Mouse (Mus musculus) C2C12 (cell line): ENCODE data around the gene Tmem206. TPM values are rescaled to one million over a fixed set of nuclear protein-coding genes. Genes with fewer than 3 reads are reported as not detected.

Source experiments
- H3K27me3 ChIP-seq: one replicate; pipeline ENCODE4 v1.6.1; 2011; ENCODE audit not compliant: control insufficient read depth, insufficient read depth, insufficient read length
- H3K36me3 ChIP-seq: one replicate; pipeline ENCODE4 v1.6.1; 2011; ENCODE audit not compliant: control insufficient read depth, insufficient read depth
- H3K4me3 ChIP-seq: one replicate; pipeline ENCODE4 v1.5.1; 2011; ENCODE audit warnings: mild to moderate bottlenecking, control low read depth; ENCODE audit not compliant: poor library complexity, insufficient read depth, severe bottlenecking
- H3K79me2 ChIP-seq: one replicate; pipeline ENCODE4 v1.6.1; 2011; ENCODE audit not compliant: control insufficient read depth, insufficient read depth
- H3K79me3 ChIP-seq: one replicate; pipeline ENCODE4 v1.6.1; 2011; ENCODE audit warnings: low read depth, control low read depth
- H3ac ChIP-seq: one replicate; pipeline ENCODE3; 2011; ENCODE audit warnings: low read depth; ENCODE audit not compliant: control insufficient read depth, insufficient read length
- CEBPB ChIP-seq: IDR thresholded peaks from one replicate; pipeline ENCODE4 v1.6.1; 2011; ENCODE audit warnings: low read depth, mild to moderate bottlenecking, control low read depth, moderate library complexity
- CTCF ChIP-seq: IDR thresholded peaks from one replicate; pipeline ENCODE4 v1.5.1; 2011; ENCODE audit not compliant: control insufficient read depth, insufficient read depth, insufficient read length
- FOSL1 ChIP-seq: IDR thresholded peaks from one replicate; pipeline ENCODE4 v1.8.0; 2011; ENCODE audit warnings: mild to moderate bottlenecking, low read length; ENCODE audit not compliant: poor library complexity, insufficient read depth, severe bottlenecking
- MAX ChIP-seq: IDR thresholded peaks from one replicate; pipeline ENCODE4 v1.6.1; 2011; ENCODE audit warnings: mild to moderate bottlenecking, control low read depth
- MYOD1 ChIP-seq: IDR thresholded peaks from one replicate; pipeline ENCODE4 v1.6.1; 2011; ENCODE audit warnings: low read depth; ENCODE audit not compliant: control insufficient read depth, insufficient read length
- MYOG ChIP-seq: IDR thresholded peaks from one replicate; pipeline ENCODE4 v1.6.1; 2011; ENCODE audit not compliant: control insufficient read depth, insufficient read length; ENCODE audit errors: extremely low read depth
- USF1 ChIP-seq: IDR thresholded peaks from one replicate; pipeline ENCODE4 v1.6.1; 2011; ENCODE audit warnings: low read depth, mild to moderate bottlenecking, control low read depth, moderate library complexity
- polyA plus RNA-seq: library from polyadenylated mRNA; unstranded; fragments of >200 nt; fragmentation: generic; extraction: Trizol; gene quantifications from one replicate; pipeline ENCODE4 v1.2.1, GENCODE M21; 2012; ENCODE audit warnings: missing spikeins

Tmem206 gene
- polyA plus RNA-seq, 1 experiment = 9.8 TPM

GRCm38 (mm10) chr1:191283110-191284040 is 42.3 kb upstream of the Tmem206 start:
- H3K27me3 ChIP-seq = no peaks in the 10 kb centered on the region
- H3K4me3 ChIP-seq = no peak overlapping the region
- H3K79me2 ChIP-seq = no peaks in the 10 kb centered on the region
- H3K79me3 ChIP-seq = no peaks in the 10 kb centered on the region
- H3K36me3 ChIP-seq = no peaks in the 10 kb centered on the region
- no peak overlapping the region for H3ac ChIP-seq
- TF ChIP-seq MYOD1 (peak; percentile 83), CTCF (no peak)

DNA sequence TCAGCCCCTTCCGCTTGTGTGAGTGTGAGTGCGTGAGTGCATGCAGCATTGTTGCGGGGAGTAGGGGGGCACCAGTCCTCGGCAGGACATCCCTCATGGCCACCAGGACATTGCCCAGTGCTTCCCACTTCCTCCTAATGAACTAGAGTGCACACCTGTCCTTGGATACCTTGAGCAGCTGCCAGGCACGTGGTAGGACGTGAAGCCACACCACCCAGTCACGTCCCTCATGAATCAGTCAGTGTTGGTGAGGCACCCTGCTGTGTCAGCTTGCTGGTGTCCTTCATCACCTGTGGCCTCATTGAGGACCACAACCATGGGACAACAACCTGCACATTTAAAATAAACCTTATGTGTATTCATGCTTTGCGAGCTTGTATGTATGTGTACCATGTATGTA is 41.2 kb upstream of the Tmem206 start:
- Histone ChIP-seq H3K36me3 (no peaks in the 10 kb centered on the region), H3ac (no peak overlapping the region), H3K79me3 (no peaks in the 10 kb centered on the region), H3K79me2 (no peaks in the 10 kb centered on the region), H3K27me3 (no peaks in the 10 kb centered on the region), H3K4me3 (no peak overlapping the region)
- TF ChIP-seq MAX (no peak), FOSL1 (no peak), MYOD1 (no peak), USF1 (no peak), MYOG (no peak), CTCF (no peak), CEBPB (no peak)

DNA sequence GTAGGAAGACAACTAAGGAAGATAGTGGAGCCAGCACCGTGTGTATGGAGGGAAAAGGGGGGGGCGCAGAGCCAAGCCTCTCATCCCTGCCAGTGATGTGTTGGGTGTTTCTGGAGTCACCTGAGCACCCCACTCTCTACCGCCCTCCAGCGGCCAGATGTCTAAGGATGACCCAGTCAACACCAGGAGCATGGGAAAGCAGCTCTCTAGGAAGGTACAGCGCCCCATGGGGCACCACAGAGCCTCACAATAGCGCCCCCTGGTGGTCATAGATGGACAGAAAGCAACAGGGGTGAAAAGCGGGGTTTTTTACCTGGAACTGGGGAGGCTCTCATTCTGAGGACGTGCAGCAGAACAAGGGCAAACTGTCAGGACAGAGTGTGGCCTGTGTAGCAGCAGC is 37.0 kb upstream of the Tmem206 start:
- TF ChIP-seq CEBPB (no peak), MYOG (no peak), CTCF (no peak), USF1 (no peak), FOSL1 (no peak), MAX (no peak)
- Histone ChIP-seq H3K27me3 (no peaks in the 10 kb centered on the region), H3K79me2 (no peaks in the 10 kb centered on the region), H3K36me3 (no peaks in the 10 kb centered on the region), H3ac (no peak overlapping the region), H3K79me3 (no peaks in the 10 kb centered on the region), H3K4me3 (no peak overlapping the region)

- Histone ChIP-seq H3K27me3 (no peaks in the 10 kb centered on the region), H3ac (no peak overlapping the region), H3K36me3 (no peaks in the 10 kb centered on the region), H3K4me3 (no peak overlapping the region), H3K79me2 (no peaks in the 10 kb centered on the region), H3K79me3 (no peaks in the 10 kb centered on the region)
- TF ChIP-seq MYOD1 (peak; percentile 51), USF1 (peak; percentile 93), CEBPB (no peak), MAX (peak; percentile 93), FOSL1 (peak; percentile 74), CTCF (no peak), MYOG (no peak)
Measured at GRCm38 (mm10) chr1:191292348-191292747, 33.4 kb upstream of the Tmem206 start.

- no peaks in the 10 kb centered on the region for H3K79me2 ChIP-seq
- H3K79me3 ChIP-seq = no peaks in the 10 kb centered on the region
- no peaks in the 10 kb centered on the region for H3K27me3 ChIP-seq
- H3K36me3 ChIP-seq = no peaks in the 10 kb centered on the region
- no peak for TF ChIP-seq FOSL1
- no peak for TF ChIP-seq MAX
- TF ChIP-seq MYOG = no peak
- TF ChIP-seq USF1 = no peak
- no peak for TF ChIP-seq CTCF
- no peak for TF ChIP-seq MYOD1
- TF ChIP-seq CEBPB = no peak
- no peak overlapping the region for H3K4me3 ChIP-seq
- H3ac ChIP-seq = no peak overlapping the region
Measured at GRCm38 (mm10) chr1:191293051-191293450, 32.7 kb upstream of the Tmem206 start.

GRCm38 (mm10) chr1:191293996-191294795 is 31.5 kb upstream of the Tmem206 start:
- H3K79me2 ChIP-seq = no peaks in the 10 kb centered on the region
- H3K79me3 ChIP-seq = no peaks in the 10 kb centered on the region
- no peak overlapping the region for H3ac ChIP-seq
- H3K4me3 ChIP-seq = no peak overlapping the region
- no peaks in the 10 kb centered on the region for H3K36me3 ChIP-seq
- no peaks in the 10 kb centered on the region for H3K27me3 ChIP-seq
- no peak for TF ChIP-seq USF1
- TF ChIP-seq FOSL1 = no peak
- TF ChIP-seq MYOG = no peak
- TF ChIP-seq MAX = no peak
- TF ChIP-seq CEBPB = no peak
- no peak for TF ChIP-seq CTCF
- no peak for TF ChIP-seq MYOD1
